In the genomic region with DNA sequence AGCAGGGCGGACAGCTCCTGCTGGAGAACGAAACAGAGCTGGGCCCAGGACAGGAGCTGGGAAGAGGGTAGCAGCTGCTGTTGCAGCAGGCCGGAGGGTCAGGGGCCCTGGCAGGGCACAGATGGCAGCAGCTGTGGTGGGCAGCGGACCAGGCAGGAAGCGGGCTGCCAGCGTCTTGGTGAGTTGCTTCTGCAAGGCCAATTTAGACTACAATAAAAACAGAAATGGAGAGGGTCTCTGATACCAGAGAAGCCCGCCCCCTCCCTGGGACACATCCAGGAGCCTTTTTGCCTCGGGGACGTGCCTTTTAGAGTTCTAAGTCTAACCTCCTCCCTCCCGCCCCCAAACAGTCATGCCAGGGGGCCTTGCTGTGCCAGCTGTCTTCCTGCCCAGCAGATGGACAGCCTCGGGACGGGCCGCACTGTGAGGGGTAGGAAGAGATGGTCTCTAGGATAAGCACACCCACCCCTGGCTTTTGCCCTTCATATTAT, we compare ENCODE assay signal across 10 mouse cellular contexts. TPM values are rescaled to one million over a fixed set of nuclear protein-coding genes. Genes with fewer than 3 reads are reported as not detected.
A peak's percentile ranks its signal among the peaks of the same experiment; 100 is the strongest.
DNase-seq lines count a peak whose midpoint lies in the region; ATAC-seq and TF ChIP-seq lines count a peak whose summit lies in the region.
"Had no signal": no experiment of that assay in that cellular context is flagged by ENCODE, and none has a peak within 500 bp of the region (broad histone marks: within the 10 kb centered on the region; RNA-seq: fewer than 3 reads in every experiment).

No protein-coding gene starts in this region.

- peak overlapping the region; percentile 35; the same call in 1 of the 2 replicates for H3K9ac ChIP-seq in kidney, embryonic 16.5 days (replicated peaks; ENCODE audit: low read length)
- H3K9ac ChIP-seq in neural tube, embryonic 15.5 days (replicated peaks), result 0 out of 2 replicates have a peak overlapping the region, but pooled peaks have one; percentile 10
- H3K9ac ChIP-seq: heart, embryonic 15.5 days; limb, embryonic 13.5 days had no signal

- H3K4me1 ChIP-seq in kidney, embryonic 16.5 days (ENCODE audit: insufficient read depth, low read length), result peaks cover 22% of the 10 kb centered on the region
- H3K4me1 ChIP-seq in kidney, adult 2 months (ENCODE audit: control insufficient read depth, insufficient read depth, low read length), result 0 out of 2 replicates have a peak, but pooled peaks cover 2% of the 10 kb centered on the region
- peaks cover 23% of the 10 kb centered on the region for H3K4me1 ChIP-seq in neural tube, embryonic 15.5 days

- 23% methylated on average over 13 of the region's 13 CpGs for WGBS in kidney, embryonic 16.5 days
- WGBS in kidney, adult 2 months, result 21% methylated on average over 13 of the region's 13 CpGs
- WGBS in neural tube, embryonic 15.5 days, result 22% methylated on average over 13 of the region's 13 CpGs

- H3K4me3 ChIP-seq in kidney, embryonic 16.5 days (ENCODE audit: low read length), result no peak overlapping the region
- H3K4me3 ChIP-seq in kidney, adult 2 months (ENCODE audit: insufficient read depth, low read depth, low read length), result no peak overlapping the region
- no peak overlapping the region for H3K4me3 ChIP-seq in neural tube, embryonic 15.5 days (replicated peaks)
- H3K4me3 ChIP-seq: heart, embryonic 15.5 days; limb, embryonic 13.5 days had no signal

- no peak; the same call in 1 of the 2 replicates for ATAC-seq in kidney, embryonic 16.5 days (ENCODE audit: low FRiP score, low TSS enrichment)
- ATAC-seq in neural tube, embryonic 15.5 days (ENCODE audit: low FRiP score), result no peak

- no peak overlapping the region for H3K27ac ChIP-seq in kidney, embryonic 16.5 days (ENCODE audit: low read length)
- no peak overlapping the region for H3K27ac ChIP-seq in kidney, adult 2 months (ENCODE audit: insufficient read depth, low read depth, low read length)
- no peak overlapping the region; the same call in 1 of the 2 replicates for H3K27ac ChIP-seq in neural tube, embryonic 15.5 days (replicated peaks)
- H3K27ac ChIP-seq: heart, embryonic 15.5 days; limb, embryonic 13.5 days had no signal

- TF ChIP-seq CTCF in kidney, adult 2 months (conservative IDR thresholded peaks at IDR 0.05; ENCODE audit: insufficient read depth, insufficient read length, low read depth, low read length), result no peak

- no peaks in the 10 kb centered on the region for H3K9me3 ChIP-seq in kidney, embryonic 16.5 days (ENCODE audit: low read length)
- no peaks in the 10 kb centered on the region for H3K9me3 ChIP-seq in neural tube, embryonic 15.5 days (replicated peaks)
- H3K9me3 ChIP-seq: heart, embryonic 15.5 days; limb, embryonic 13.5 days had no signal

- peak; percentile 53 to 87 for DNase-seq in cerebellum, postnatal 4 days (ENCODE audit: low spot score in 2 of 2)
- DNase-seq in cerebellum, adult 8-10 months, result no peak
- no peak for DNase-seq in kidney, adult 2 months
- DNase-seq in retina, postnatal 1 day, result peak; percentile 72
- DNase-seq in retina, embryonic 14.5 days (ENCODE audit: low spot score), result no peak
- DNase-seq in left cerebral cortex, adult 9 months (ENCODE audit: low spot score in 2 of 2), result no peak

- TF ChIP-seq POLR2A in kidney, adult 2 months (IDR thresholded peaks at IDR 0.05; ENCODE audit: low read depth, low read length), result no peak

- H3K27me3 ChIP-seq in kidney, embryonic 16.5 days (ENCODE audit: insufficient read depth, low read length), result no peaks in the 10 kb centered on the region
- H3K27me3 ChIP-seq in kidney, adult 2 months (replicated peaks; ENCODE audit: control insufficient read depth, insufficient read depth, low read length), result no peaks in the 10 kb centered on the region
- no peaks in the 10 kb centered on the region for H3K27me3 ChIP-seq in neural tube, embryonic 15.5 days (replicated peaks)

- no peak overlapping the region for H3K4me2 ChIP-seq in kidney, embryonic 16.5 days (replicated peaks; ENCODE audit: low read depth, low read length)
- H3K4me2 ChIP-seq in neural tube, embryonic 15.5 days, result no peak overlapping the region
- H3K4me2 ChIP-seq: heart, embryonic 15.5 days; limb, embryonic 13.5 days had no signal

- peaks cover 13% of the 10 kb centered on the region; the same call in 1 of the 2 replicates for H3K36me3 ChIP-seq in kidney, embryonic 16.5 days (ENCODE audit: insufficient read depth, low read length)
- H3K36me3 ChIP-seq in kidney, adult 2 months (ENCODE audit: control insufficient read depth, insufficient read depth, low read length), result no peaks in the 10 kb centered on the region
- H3K36me3 ChIP-seq in neural tube, embryonic 15.5 days, result peaks cover 22% of the 10 kb centered on the region

RNA-seq across cellular contexts. Expression of a gene that starts 8.9 kb away (rescaled TPM):
- polyA plus RNA-seq in kidney, embryonic 16.5 days (2015; fragmentation: Nextera tagmentation; extraction: Ambion mirVana), result 235 and 267 TPM in 2 replicates
- polyA plus RNA-seq in kidney, adult 2 months (2012; rRNA removed), result 30.0 and 45.6 TPM in 2 replicates
- 287 and 298 TPM in 2 replicates for polyA plus RNA-seq in neural tube, embryonic 15.5 days (2015; fragmentation: Nextera tagmentation; extraction: Ambion mirVana)

RNA-seq across cellular contexts. Expression of a gene that starts 9.9 kb away (rescaled TPM):
- 72.8 and 74.8 TPM in 2 replicates for polyA plus RNA-seq in kidney, embryonic 16.5 days (2015; fragmentation: Nextera tagmentation; extraction: Ambion mirVana)
- polyA plus RNA-seq in kidney, adult 2 months (2012; rRNA removed), result 60.5 and 63.1 TPM in 2 replicates
- 90.1 and 96.3 TPM in 2 replicates for polyA plus RNA-seq in neural tube, embryonic 15.5 days (2015; fragmentation: Nextera tagmentation; extraction: Ambion mirVana)

RNA-seq across cellular contexts. Expression of a gene that starts 54.2 kb away (rescaled TPM):
- polyA plus RNA-seq in kidney, embryonic 16.5 days (2015; fragmentation: Nextera tagmentation; extraction: Ambion mirVana), result 30.1 and 33.6 TPM in 2 replicates
- 10.5 and 13.5 TPM in 2 replicates for polyA plus RNA-seq in kidney, adult 2 months (2012; rRNA removed)
- 62.0 and 74.6 TPM in 2 replicates for polyA plus RNA-seq in neural tube, embryonic 15.5 days (2015; fragmentation: Nextera tagmentation; extraction: Ambion mirVana)

Comparison
In these comparisons a context has a peak if more than half of its experiments do, and no peak if none do; other contexts are left out.
1. DNase-seq: peak in cerebellum, postnatal 4 days (2 of 2) and retina, postnatal 1 day (single experiment); none in cerebellum, adult 8-10 months (single experiment), kidney, adult 2 months (single experiment), retina, embryonic 14.5 days (single experiment) and left cerebral cortex, adult 9 months (0 of 2).